Mouse (Mus musculus) lung, adult 2 months (tissue): ENCODE measurements at regions not wholly inside any gene's neighbourhood (a gene's known extent, or its start where the extent isn't known, plus 50 kb on each side); places are given as distances from the start of the nearest gene placed in this dataset.

ENCODE experiments used
- CTCF ChIP-seq: fragments of 200-500 bp; IDR thresholded peaks from 2 replicates; pipeline ENCODE4 v1.5.1; 2011; ENCODE audit warnings: mild to moderate bottlenecking, low read length, control low read depth; ENCODE audit not compliant: insufficient read depth
- POLR2A ChIP-seq: fragments of 200-500 bp; IDR thresholded peaks from 2 replicates; pipeline ENCODE4 v1.6.1; 2011; ENCODE audit warnings: low read depth, mild to moderate bottlenecking, control low read depth, low read length, borderline replicate concordance; ENCODE audit errors: extremely low read depth

GRCm38 (mm10) chr3:18740344-18740743 is 792.1 kb downstream of the Cypt12 start:
- no peak for TF ChIP-seq CTCF
- TF ChIP-seq POLR2A = no peak
